Mouse (Mus musculus): ENCODE data around the gene Kdm5b. TPM values are rescaled to one million over a fixed set of nuclear protein-coding genes. Genes with fewer than 3 reads are reported as not detected.

Kdm5b gene
- total RNA-seq, 2 experiments from 2014 or later, result 64.2 to 65.5 TPM

- intact Hi-C loops (cut with DNase I), result no loop called here
- no peak for DNase-seq (ENCODE audit: low spot score in 2 of 2)
Measured at GRCm38 (mm10) chr1:134680617-134681016, 120.6 kb downstream of the Kdm5b start.

GRCm38 (mm10) chr1:134682460-134682859, 122.5 kb downstream of the Kdm5b start:
- peak; percentile 11 to 35 for DNase-seq (ENCODE audit: low spot score in 2 of 2)

More at GRCm38 (mm10) chr1:134682460-134682859, 122.5 kb downstream of the Kdm5b start:
- intact Hi-C loops (cut with DNase I), result no loop called here

Other genes starting within 250 kb of the Kdm5b start
- 10 to 100 TPM; 43.3 to 49.4 TPM for gene Ppfia4, start 227.2 kb upstream of the Kdm5b start, total RNA-seq (2021)
- gene Tmem183a, start 198.2 kb upstream of the Kdm5b start, total RNA-seq (2021), result 10 to 100 TPM; 67.2 to 72.9 TPM
- gene 4933406M09Rik, start 174.2 kb upstream of the Kdm5b start, total RNA-seq (2021), result not detected
- gene Cyb5r1, start 154.6 kb upstream of the Kdm5b start, total RNA-seq (2021), result 10 to 100 TPM; 15.8 to 16.6 TPM
- 10 to 100 TPM; 62.3 to 63.5 TPM for gene Adipor1, start 144.8 kb upstream of the Kdm5b start, total RNA-seq (2021)
- 10 to 100 TPM; 37.1 to 37.7 TPM for gene Klhl12, start 104.6 kb upstream of the Kdm5b start, total RNA-seq (2021)
- gene Rabif, start 65.5 kb upstream of the Kdm5b start, total RNA-seq (2021), result 10 to 100 TPM; 30.6 to 31.8 TPM
- gene Mgat4e, start 10.5 kb upstream of the Kdm5b start, total RNA-seq (2021), result not detected
- gene Syt2, start 86.5 kb downstream of the Kdm5b start, total RNA-seq (2021), result 10 to 100 TPM; 42.8 to 49.3 TPM

Data from left cerebral cortex, postnatal 25 days (tissue).